Comparison of ENCODE assay signal across 20 mouse cellular contexts in the genomic region with DNA sequence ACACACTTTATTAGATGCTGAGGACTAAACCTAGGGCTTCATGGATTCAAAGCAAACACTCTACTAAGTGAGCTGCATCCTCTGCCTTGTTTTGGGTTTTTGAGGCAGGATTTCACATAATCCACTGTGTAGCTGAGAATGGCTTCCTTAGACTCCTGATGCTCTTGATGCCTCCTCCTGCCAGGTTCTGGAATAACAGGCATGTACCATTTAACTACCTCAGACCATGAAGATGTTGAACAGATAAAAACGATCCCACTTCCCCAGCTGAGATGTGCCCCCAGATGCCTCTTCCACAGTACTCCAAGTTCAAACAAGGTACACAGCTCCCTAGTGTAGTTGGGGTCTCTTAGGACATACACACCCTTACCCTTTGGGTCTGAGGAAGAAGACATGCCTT. TPM values are rescaled to one million over a fixed set of nuclear protein-coding genes. Genes with fewer than 3 reads are reported as not detected.
DNase-seq lines count a peak whose midpoint lies in the region; ATAC-seq and TF ChIP-seq lines count a peak whose summit lies in the region.
"Had no signal": no experiment of that assay in that cellular context is flagged by ENCODE, and none has a peak within 500 bp of the region (broad histone marks: within the 10 kb centered on the region; RNA-seq: fewer than 3 reads in every experiment).

No protein-coding gene starts in this region.

- H3K79me2 ChIP-seq in MEL (ENCODE audit: control insufficient read depth, insufficient read depth, low read length, poor library complexity): no peaks in the 10 kb centered on the region; the same call in 1 of the 2 replicates

- peaks cover 9% of the 10 kb centered on the region; the same call in 1 of the 2 replicates for H3K27me3 ChIP-seq in liver, postnatal 0 days (ENCODE audit: insufficient read depth, low read length)
- peaks cover 43% of the 10 kb centered on the region for H3K27me3 ChIP-seq in liver, embryonic 12.5 days (replicated peaks)
- no peaks in the 10 kb centered on the region for H3K27me3 ChIP-seq in MEL (ENCODE audit: control insufficient read depth in 1 of 2, insufficient read depth in 2 of 2, low read length in 2 of 2)
- no peaks in the 10 kb centered on the region for H3K27me3 ChIP-seq in small intestine, adult 2 months (ENCODE audit: control insufficient read depth, insufficient read depth, low read length)
- H3K27me3 ChIP-seq in hindbrain, embryonic 10.5 days (ENCODE audit: insufficient read depth, poor library complexity, severe bottlenecking): peaks cover 36% of the 10 kb centered on the region
- H3K27me3 ChIP-seq: Patski had no signal

- no peak overlapping the region for H3K4me2 ChIP-seq in liver, postnatal 0 days (ENCODE audit: low read depth, low read length)
- no peak overlapping the region for H3K4me2 ChIP-seq in liver, embryonic 12.5 days
- H3K4me2 ChIP-seq: embryonic facial prominence, embryonic 12.5 days; hindbrain, embryonic 14.5 days had no signal

- WGBS in liver, postnatal 0 days (ENCODE audit: insufficient replicate concordance): 48% methylated on average over 1 of the region's 1 CpGs
- WGBS in liver, embryonic 12.5 days (ENCODE audit: insufficient replicate concordance): 57% methylated on average over 1 of the region's 1 CpGs
- 70% methylated on average over 1 of the region's 1 CpGs for WGBS in small intestine, adult 2 months
- WGBS in hindbrain, embryonic 10.5 days: 92% methylated on average over 1 of the region's 1 CpGs

- no peak for TF ChIP-seq CTCF in liver, postnatal 0 days (IDR thresholded peaks at IDR 0.05; ENCODE audit: low read depth)
- peak in 1 of 3 experiments; percentile 9; a peak in 1 of 6 replicates for TF ChIP-seq CTCF in MEL (IDR thresholded peaks at IDR 0.05 in 2 of 3, conservative IDR thresholded peaks at IDR 0.05 in 1 of 3; ENCODE audit: control insufficient read depth in 1 of 3, insufficient read depth in 1 of 3, low read depth in 2 of 3, low read length in 3 of 3, poor library complexity in 1 of 3, severe bottlenecking in 1 of 3)
- no peak for TF ChIP-seq CTCF in small intestine, adult 2 months (IDR thresholded peaks at IDR 0.05; ENCODE audit: extremely low read depth, insufficient read length, insufficient replicate concordance, low read depth, low read length)

- no peak for TF ChIP-seq POLR2A in MEL (IDR thresholded peaks at IDR 0.05; ENCODE audit: control insufficient read depth in 1 of 2, insufficient read depth in 1 of 2, low read depth in 1 of 2, low read length in 2 of 2, poor library complexity in 1 of 2)
- no peak for TF ChIP-seq POLR2A in small intestine, adult 2 months (IDR thresholded peaks at IDR 0.05; ENCODE audit: low read depth, low read length)

- peaks cover 23% of the 10 kb centered on the region; the same call in 1 of the 2 replicates for H3K4me1 ChIP-seq in liver, postnatal 0 days (ENCODE audit: insufficient read depth)
- H3K4me1 ChIP-seq in liver, embryonic 12.5 days: peaks cover 41% of the 10 kb centered on the region
- peaks cover 10 to 43% of the 10 kb centered on the region in 2 experiments; a peak in 3 of 4 replicates for H3K4me1 ChIP-seq in MEL (ENCODE audit: control insufficient read depth in 1 of 2, insufficient read depth in 2 of 2, low read length in 2 of 2)
- peaks cover 4% of the 10 kb centered on the region for H3K4me1 ChIP-seq in small intestine, adult 2 months (ENCODE audit: control insufficient read depth, insufficient read depth, insufficient read length, low read length)
- peaks cover 27% of the 10 kb centered on the region for H3K4me1 ChIP-seq in hindbrain, embryonic 10.5 days (replicated peaks)
- H3K4me1 ChIP-seq: embryonic facial prominence, embryonic 12.5 days had no signal

- TF ChIP-seq EP300 in liver, postnatal 0 days (IDR thresholded peaks at IDR 0.05; ENCODE audit: low read depth): no peak
- no peak for TF ChIP-seq EP300 in MEL (IDR thresholded peaks at IDR 0.05; ENCODE audit: low read depth in 1 of 2, low read length in 2 of 2)

- H3K9ac ChIP-seq in liver, postnatal 0 days (replicated peaks): no peak overlapping the region
- no peak overlapping the region for H3K9ac ChIP-seq in liver, embryonic 12.5 days
- H3K9ac ChIP-seq in MEL (ENCODE audit: control insufficient read depth, low read depth, low read length, poor library complexity, severe bottlenecking): peak overlapping the region; percentile 47; the same call in 1 of the 2 replicates
- H3K9ac ChIP-seq: embryonic facial prominence, embryonic 12.5 days; hindbrain, embryonic 14.5 days had no signal

- TF ChIP-seq RAD21 in MEL (IDR thresholded peaks at IDR 0.05; ENCODE audit: low read depth, low read length): no peak

- 0 out of 2 replicates have a peak overlapping the region, but pooled peaks have one; percentile 18 for H3K27ac ChIP-seq in liver, postnatal 0 days (ENCODE audit: low read depth)
- H3K27ac ChIP-seq in liver, embryonic 12.5 days: no peak overlapping the region
- peak overlapping the region; percentile 55; the same call in 1 of the 2 replicates for H3K27ac ChIP-seq in MEL (ENCODE audit: control insufficient read depth, low read depth, low read length)
- peak overlapping the region; percentile 65 for H3K27ac ChIP-seq in small intestine, adult 2 months (ENCODE audit: insufficient read depth, low read depth, low read length)
- no peak overlapping the region for H3K27ac ChIP-seq in hindbrain, embryonic 10.5 days
- H3K27ac ChIP-seq: embryonic facial prominence, embryonic 12.5 days; heart, embryonic 10.5 days; hindbrain, embryonic 14.5 days had no signal

- ATAC-seq in liver, postnatal 0 days: no peak
- ATAC-seq in liver, embryonic 12.5 days: no peak
- ATAC-seq: forebrain, embryonic 16.5 days; Patski had no signal

- no peak overlapping the region for H3K4me3 ChIP-seq in liver, postnatal 0 days (ENCODE audit: low read depth, low read length)
- no peak overlapping the region for H3K4me3 ChIP-seq in liver, embryonic 12.5 days
- peak overlapping the region; percentile 44 to 48 for H3K4me3 ChIP-seq in MEL (ENCODE audit: control insufficient read depth in 1 of 2, insufficient read depth in 1 of 2, low read depth in 2 of 2, low read length in 2 of 2)
- no peak overlapping the region for H3K4me3 ChIP-seq in small intestine, adult 2 months (ENCODE audit: low read depth, low read length)
- H3K4me3 ChIP-seq in hindbrain, embryonic 10.5 days: no peak overlapping the region
- H3K4me3 ChIP-seq: embryonic facial prominence, embryonic 12.5 days; heart, embryonic 10.5 days had no signal

- DNase-seq in liver, postnatal 0 days: no peak
- DNase-seq in 416B (ENCODE audit: low read depth) (peak; percentile 34), MEL (ENCODE audit: low read depth, low spot score) (peak; percentile 53)
- no peak for DNase-seq in hindbrain, embryonic 10.5 days (ENCODE audit: low spot score)
- DNase-seq: adrenal gland, adult 2 months; adrenal gland, postnatal 25 days; cerebellum, adult 11 months; cerebellum, adult 9-10 months; cerebellum, postnatal 25 days; gastrocnemius, postnatal 10 days; heart, adult 18-20 months; heart, postnatal 10 days had no signal

- H3K9me3 ChIP-seq in liver, postnatal 0 days (ENCODE audit: low read length): no peaks in the 10 kb centered on the region
- H3K9me3 ChIP-seq in liver, embryonic 12.5 days (replicated peaks): no peaks in the 10 kb centered on the region
- no peaks in the 10 kb centered on the region for H3K9me3 ChIP-seq in MEL (replicated peaks; ENCODE audit: insufficient read depth, low read length)
- no peaks in the 10 kb centered on the region for H3K9me3 ChIP-seq in hindbrain, embryonic 10.5 days
- H3K9me3 ChIP-seq: embryonic facial prominence, embryonic 12.5 days; G1E; heart, embryonic 10.5 days had no signal

- H3K36me3 ChIP-seq in liver, postnatal 0 days (replicated peaks; ENCODE audit: insufficient read depth, low read length): no peaks in the 10 kb centered on the region
- no peaks in the 10 kb centered on the region for H3K36me3 ChIP-seq in liver, embryonic 12.5 days
- peaks cover 0 to 12% of the 10 kb centered on the region in 2 experiments; a peak in 2 of 4 replicates for H3K36me3 ChIP-seq in MEL (ENCODE audit: control insufficient read depth in 1 of 2, insufficient read depth in 2 of 2, low read length in 2 of 2)
- no peaks in the 10 kb centered on the region for H3K36me3 ChIP-seq in small intestine, adult 2 months (ENCODE audit: control insufficient read depth, insufficient read depth, low read length)
- no peaks in the 10 kb centered on the region for H3K36me3 ChIP-seq in hindbrain, embryonic 10.5 days
- H3K36me3 ChIP-seq: embryonic facial prominence, embryonic 12.5 days; G1E; heart, embryonic 10.5 days had no signal

RNA-seq across cellular contexts. Expression of gene Themis2, which starts 1.3 kb away (rescaled TPM):
- polyA plus RNA-seq in liver, postnatal 0 days (2015; fragmentation: Nextera tagmentation; extraction: Ambion mirVana): 3.1 and 3.5 TPM in 2 replicates
- polyA plus RNA-seq in liver, embryonic 12.5 days (2016; fragmentation: Nextera tagmentation; extraction: Ambion mirVana): 2.1 and 2.3 TPM in 2 replicates
- total RNA-seq in MEL (2012; rRNA removed): 1.0 and 1.1 TPM in 2 replicates
- polyA plus RNA-seq in MEL (2012; ENCODE audit: insufficient read depth in 1 of 2, insufficient read length in 2 of 2, low read depth in 1 of 2, low replicate concordance in 2 of 2, missing spikeins in 1 of 2): 1 to 10 TPM in 1 of 2 experiments, not detected in 1; 2.6 TPM
- 4.0 and 4.9 TPM in 2 replicates for polyA plus RNA-seq in small intestine, adult 2 months (2012; rRNA removed)
- polyA plus RNA-seq in hindbrain, embryonic 10.5 days (2016; fragmentation: Nextera tagmentation; extraction: Ambion mirVana): 1.00 and 1.2 TPM in 2 replicates
- polyA plus RNA-seq: Patski had no signal

RNA-seq across cellular contexts. Expression of gene Rpa2, which starts 29.3 kb away (rescaled TPM):
- 38.6 and 43.0 TPM in 2 replicates for polyA plus RNA-seq in liver, postnatal 0 days (2015; fragmentation: Nextera tagmentation; extraction: Ambion mirVana)
- 123 and 128 TPM in 2 replicates for polyA plus RNA-seq in liver, embryonic 12.5 days (2016; fragmentation: Nextera tagmentation; extraction: Ambion mirVana)
- 102 and 119 TPM in 2 replicates for total RNA-seq in MEL (2012; rRNA removed)
- polyA plus RNA-seq in MEL (2012; ENCODE audit: insufficient read depth in 1 of 2, insufficient read length in 2 of 2, low read depth in 1 of 2, low replicate concordance in 2 of 2, missing spikeins in 1 of 2): 100 to 1,000 TPM in 1 of 2 experiments, not detected in 1; 103 TPM
- 4.8 and 8.7 TPM in 2 replicates for polyA plus RNA-seq in small intestine, adult 2 months (2012; rRNA removed)
- 147 and 177 TPM in 2 replicates for polyA plus RNA-seq in hindbrain, embryonic 10.5 days (2016; fragmentation: Nextera tagmentation; extraction: Ambion mirVana)

RNA-seq across cellular contexts. Expression of gene Smpdl3b, which starts 40.4 kb away (rescaled TPM):
- polyA plus RNA-seq in liver, postnatal 0 days (2015; fragmentation: Nextera tagmentation; extraction: Ambion mirVana): 0.31 and 0.34 TPM in 2 replicates
- 1.9 and 2.0 TPM in 2 replicates for polyA plus RNA-seq in liver, embryonic 12.5 days (2016; fragmentation: Nextera tagmentation; extraction: Ambion mirVana)
- total RNA-seq in MEL (2012; rRNA removed): 0.20 and 0.69 TPM in 2 replicates
- polyA plus RNA-seq in MEL (2012; ENCODE audit: insufficient read depth in 1 of 2, insufficient read length in 2 of 2, low read depth in 1 of 2, low replicate concordance in 2 of 2, missing spikeins in 1 of 2): under 1 TPM in 1 of 2 experiments, not detected in 1; 0.28 TPM
- polyA plus RNA-seq in small intestine, adult 2 months (2012; rRNA removed): 126 and 144 TPM in 2 replicates
- 1.9 and 3.0 TPM in 2 replicates for polyA plus RNA-seq in hindbrain, embryonic 10.5 days (2016; fragmentation: Nextera tagmentation; extraction: Ambion mirVana)

RNA-seq across cellular contexts. Expression of gene Ppp1r8, which starts 45.5 kb away (rescaled TPM):
- 11.1 and 11.9 TPM in 2 replicates for polyA plus RNA-seq in liver, postnatal 0 days (2015; fragmentation: Nextera tagmentation; extraction: Ambion mirVana)
- polyA plus RNA-seq in liver, embryonic 12.5 days (2016; fragmentation: Nextera tagmentation; extraction: Ambion mirVana): 30.7 and 32.6 TPM in 2 replicates
- total RNA-seq in MEL (2012; rRNA removed): 83.6 and 84.7 TPM in 2 replicates
- 100 to 1,000 TPM in 1 of 2 experiments, not detected in 1; 103 TPM for polyA plus RNA-seq in MEL (2012; ENCODE audit: insufficient read depth in 1 of 2, insufficient read length in 2 of 2, low read depth in 1 of 2, low replicate concordance in 2 of 2, missing spikeins in 1 of 2)
- 8.0 and 15.6 TPM in 2 replicates for polyA plus RNA-seq in small intestine, adult 2 months (2012; rRNA removed)
- 81.4 and 84.3 TPM in 2 replicates for polyA plus RNA-seq in hindbrain, embryonic 10.5 days (2016; fragmentation: Nextera tagmentation; extraction: Ambion mirVana)

Comparison
In these comparisons a context has a peak if more than half of its experiments do, and no peak if none do; other contexts are left out.
1. H3K27ac ChIP-seq: peak in liver, postnatal 0 days (single experiment), MEL (single experiment) and small intestine, adult 2 months (single experiment); none in liver, embryonic 12.5 days (single experiment) and hindbrain, embryonic 10.5 days (single experiment).
2. DNase-seq: peak in 416B (single experiment) and MEL (single experiment); none in liver, postnatal 0 days (single experiment) and hindbrain, embryonic 10.5 days (single experiment).
3. H3K4me3 ChIP-seq: peak in MEL (2 of 2); none in liver, postnatal 0 days (single experiment), liver, embryonic 12.5 days (single experiment), small intestine, adult 2 months (single experiment) and hindbrain, embryonic 10.5 days (single experiment).
4. RNA of gene Smpdl3b, which starts 40.4 kb away (polyA plus RNA-seq): 126 to 144 TPM in small intestine, adult 2 months; 1.9 to 3.0 TPM in hindbrain, embryonic 10.5 days, 1.9 to 2.0 TPM in liver, embryonic 12.5 days, 0.31 to 0.34 TPM in liver, postnatal 0 days and 0.28 TPM in MEL; every median in the first group is over 10 times any median in the second.